Mouse (Mus musculus): Measurements from ENCODE around the gene Ifi213.
"Not testable (repeated sequence)": the region's sequence is repeated elsewhere in the genome, so short reads cannot be mapped to it uniquely, and the experiment has no call there.

The Ifi213 gene

GRCm38 (mm10) chr1:173598838-173599494 is at the start of gene Ifi213:
TSS of gene Ifi213 (minus strand) at chr1:173599274.
- not testable (repeated sequence) for DNase-seq

- no peak for DNase-seq
Observed at GRCm38 (mm10) chr1:173645393-173645792, 46.3 kb upstream of the Ifi213 start.

- DNase-seq: no peak
Observed at GRCm38 (mm10) chr1:173633969-173634645, 35.0 kb upstream of the Ifi213 start.

GRCm38 (mm10) chr1:173630622-173631021 is 31.5 kb upstream of the Ifi213 start, which contains the start of gene Ifi209:
TSS of gene Ifi209 (plus strand) at chr1:173630917.
- not testable (repeated sequence) for DNase-seq

- no peak for DNase-seq
Observed at GRCm38 (mm10) chr1:173626686-173627085, 27.6 kb upstream of the Ifi213 start.

DNA sequence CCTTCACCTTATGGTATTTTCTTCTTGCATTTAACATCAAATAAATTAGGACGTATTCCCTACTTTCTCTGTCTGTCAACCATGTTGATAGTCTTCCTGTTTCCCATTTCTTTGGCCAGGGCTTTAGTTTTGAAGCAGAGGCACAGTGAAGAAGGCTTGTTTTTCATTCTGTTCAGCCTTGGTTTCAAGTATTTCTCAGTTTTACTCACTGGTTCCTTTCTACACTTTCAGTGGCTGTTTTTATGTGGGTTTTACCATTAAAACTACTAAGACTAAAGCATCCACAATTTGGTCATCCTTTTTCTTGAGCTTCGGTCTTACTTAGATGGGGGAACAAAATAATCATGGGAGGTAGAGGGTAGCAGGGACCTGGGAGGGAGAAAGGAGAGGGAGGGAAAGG is 25.0 kb upstream of the Ifi213 start:
- DNase-seq: no peak

DNA sequence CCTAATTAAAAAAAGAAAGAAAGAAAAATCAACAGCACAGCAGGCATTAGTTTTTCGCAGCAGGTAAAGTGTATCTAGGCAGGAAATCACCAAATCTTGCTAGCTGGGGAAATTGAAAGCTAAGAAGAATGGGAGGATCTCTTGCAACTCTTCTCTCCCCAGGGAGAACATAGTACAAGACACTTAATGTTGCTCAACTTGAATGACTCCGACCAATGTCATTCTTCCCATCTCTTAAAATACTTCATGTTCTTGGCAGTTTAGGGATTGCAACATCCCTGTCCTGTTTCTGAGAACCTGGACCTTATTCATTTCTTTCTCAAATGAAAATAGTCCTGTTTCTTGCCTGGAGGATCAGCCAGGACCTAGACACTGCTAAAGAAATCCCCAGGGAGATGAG is 23.1 kb upstream of the Ifi213 start:
- DNase-seq: not testable (repeated sequence)

GRCm38 (mm10) chr1:173610291-173610690 is 11.2 kb upstream of the Ifi213 start:
- not testable (repeated sequence) for DNase-seq

DNA sequence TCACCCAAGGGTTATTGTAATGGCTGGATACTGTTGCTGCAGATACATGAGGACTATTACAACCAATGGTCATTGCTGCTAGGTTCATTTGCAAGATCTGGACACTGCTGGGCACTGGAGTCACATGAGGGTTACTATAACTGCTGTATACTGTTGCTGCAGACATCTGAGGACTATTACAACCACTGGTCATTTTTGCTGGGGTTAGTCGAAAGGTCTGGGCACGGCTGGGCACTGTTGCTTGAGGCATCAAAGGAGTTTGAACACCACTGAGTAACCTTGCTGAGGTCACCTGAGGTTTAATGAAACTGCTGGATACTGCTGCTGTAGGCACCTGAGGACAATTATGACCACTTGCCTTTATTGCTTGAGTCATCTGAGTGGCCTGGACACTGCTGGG is 9.4 kb downstream of the Ifi213 start:
- DNase-seq: not testable (repeated sequence)

GRCm38 (mm10) chr1:173579921-173580585 is 19.0 kb downstream of the Ifi213 start:
- DNase-seq: no peak

- no peak for DNase-seq
Observed at GRCm38 (mm10) chr1:173579079-173579478, 20.0 kb downstream of the Ifi213 start.

DNA sequence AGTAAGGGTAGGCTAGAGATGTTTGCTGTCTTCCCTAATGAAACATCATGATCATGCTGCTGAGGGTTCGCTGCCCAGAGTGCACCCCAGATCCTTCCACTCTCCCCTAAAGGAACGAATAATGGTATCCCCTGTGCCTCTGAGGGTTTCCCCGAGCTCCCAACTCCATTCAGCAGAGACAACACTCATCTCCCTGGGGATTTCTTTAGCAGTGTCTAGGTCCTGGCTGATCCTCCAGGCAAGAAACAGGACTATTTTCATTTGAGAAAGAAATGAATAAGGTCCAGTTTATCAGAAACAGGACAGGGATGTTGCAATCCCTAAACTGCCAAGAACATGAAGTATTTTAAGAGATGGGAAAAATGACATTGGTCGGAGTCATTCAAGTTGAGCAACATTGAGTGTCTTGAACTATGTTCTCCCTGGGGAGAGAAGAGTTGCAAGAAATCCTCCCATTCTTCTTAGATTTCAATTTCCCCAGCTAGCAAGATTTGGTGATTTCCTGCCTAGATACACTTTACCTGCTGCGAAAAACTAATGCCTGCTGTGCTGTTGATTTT is 48.5 kb downstream of the Ifi213 start:
- DNase-seq: not testable (repeated sequence)

DNA sequence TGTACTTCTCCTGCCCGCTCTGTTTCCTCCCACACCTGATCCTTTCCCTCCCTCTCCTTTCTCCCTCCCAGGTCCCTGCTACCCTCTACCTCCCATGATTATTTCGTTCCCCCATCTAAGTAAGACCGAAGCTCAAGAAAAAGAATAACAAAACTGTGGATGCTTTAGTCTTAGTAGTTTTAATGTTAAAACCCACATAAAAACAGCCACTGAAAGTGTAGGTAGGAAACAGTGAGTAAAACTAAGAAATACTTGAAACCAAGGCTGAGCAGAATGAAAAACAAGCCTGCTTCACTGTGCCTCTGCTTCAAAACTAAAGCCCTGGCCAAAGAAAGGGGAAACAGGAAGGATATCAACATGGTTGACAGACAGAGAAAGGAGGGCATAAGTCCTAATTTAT is 50.3 kb downstream of the Ifi213 start:
- DNase-seq: not testable (repeated sequence)

- DNase-seq: not testable (repeated sequence)
Observed at GRCm38 (mm10) chr1:173535791-173536190, 63.3 kb downstream of the Ifi213 start, which contains the start of gene Ifi214. TSS of gene Ifi214 (minus strand) at chr1:173535957.

GRCm38 (mm10) chr1:173521452-173521851 is 77.6 kb downstream of the Ifi213 start:
- DNase-seq: no peak

Measured in liver (tissue).